Mouse (Mus musculus) frontal cortex, adult (tissue): ENCODE data around the gene Gm20388.

Experiments used
- ATAC-seq: cut with Nextera tagmentation; 2 replicates; pipeline ENCODE4 v1.9.2; 2017; ENCODE audit warnings: mild to moderate bottlenecking, moderate library complexity, mixed read lengths; ENCODE audit not compliant: low TSS enrichment

The Gm20388 gene

DNA sequence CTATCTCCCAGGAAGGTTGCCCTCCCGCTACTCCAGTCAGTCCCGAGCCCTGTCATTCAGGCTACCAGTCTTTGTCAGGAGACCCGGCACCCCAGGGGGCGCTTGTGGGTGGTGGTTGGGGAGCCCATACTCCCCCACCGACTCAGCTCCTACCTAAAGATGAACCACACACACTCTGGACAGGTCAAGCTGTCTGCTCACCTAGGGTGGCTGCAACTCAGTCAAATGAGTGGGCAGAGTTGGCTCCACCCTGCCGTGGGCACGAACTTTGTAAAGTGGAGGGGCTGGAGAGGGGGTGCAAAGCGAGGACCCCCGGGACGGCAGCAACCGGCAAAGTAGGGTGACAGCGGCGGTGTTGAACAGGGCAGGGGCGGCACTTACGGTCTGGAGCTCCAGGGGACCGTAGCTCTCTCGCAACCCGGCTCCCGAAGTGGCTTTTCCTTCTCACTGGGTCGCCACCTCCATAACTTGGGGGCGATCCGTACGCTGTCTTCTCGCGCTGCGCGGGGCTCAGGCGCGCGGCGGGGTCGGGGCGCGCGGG is 2766.9 kb downstream of the Gm20388 start:
- peak; percentile 3; the same call in 1 of the 2 replicates for ATAC-seq

DNA sequence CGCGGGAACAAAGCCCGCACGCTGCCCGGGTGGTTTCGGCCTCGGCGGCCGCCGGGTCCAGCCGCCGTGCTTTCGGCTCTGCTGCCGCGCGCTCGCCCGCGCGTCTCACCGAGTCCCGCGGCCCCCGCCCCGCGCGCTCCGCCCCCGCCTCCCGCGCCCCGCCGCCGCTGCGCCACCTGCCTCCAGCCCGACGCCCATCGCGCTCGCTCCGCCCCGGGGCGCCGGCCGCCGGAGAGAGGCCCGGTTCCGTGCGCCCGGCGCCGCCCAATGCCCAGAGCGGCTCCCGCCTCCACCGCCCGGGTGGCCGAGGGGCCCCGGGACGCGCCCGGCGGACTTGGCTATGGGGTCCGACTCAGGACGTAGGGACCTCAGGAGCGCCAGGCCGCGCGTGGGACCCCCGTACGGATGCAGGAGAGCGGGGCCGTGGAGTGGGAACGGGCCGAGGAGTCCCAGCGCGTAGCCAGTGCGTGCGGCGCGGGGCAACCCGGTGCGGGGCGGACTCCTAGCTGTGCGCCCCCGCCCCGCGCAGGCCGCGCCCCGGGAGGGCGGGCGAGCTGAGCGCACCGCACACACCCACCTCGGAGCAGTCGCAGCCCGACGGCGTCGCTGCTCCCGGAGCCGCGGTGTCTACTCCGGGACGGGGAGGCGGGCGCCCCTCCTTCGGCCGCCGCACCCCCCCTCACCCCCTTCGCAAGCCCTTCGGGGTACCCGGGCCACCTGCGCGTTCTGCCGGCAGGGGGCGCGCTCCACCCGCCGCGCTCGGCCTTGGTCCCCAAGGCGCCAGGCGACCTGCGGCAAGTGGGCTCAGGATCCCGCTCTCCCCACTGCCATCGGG is 2767.6 kb downstream of the Gm20388 start:
- ATAC-seq: peak; percentile 50

GRCm38 (mm10) chr8:122678896-122679210 is 2768.2 kb downstream of the Gm20388 start:
- ATAC-seq: 0 out of 2 replicates have a peak, but pooled peaks have one; percentile 4

DNA sequence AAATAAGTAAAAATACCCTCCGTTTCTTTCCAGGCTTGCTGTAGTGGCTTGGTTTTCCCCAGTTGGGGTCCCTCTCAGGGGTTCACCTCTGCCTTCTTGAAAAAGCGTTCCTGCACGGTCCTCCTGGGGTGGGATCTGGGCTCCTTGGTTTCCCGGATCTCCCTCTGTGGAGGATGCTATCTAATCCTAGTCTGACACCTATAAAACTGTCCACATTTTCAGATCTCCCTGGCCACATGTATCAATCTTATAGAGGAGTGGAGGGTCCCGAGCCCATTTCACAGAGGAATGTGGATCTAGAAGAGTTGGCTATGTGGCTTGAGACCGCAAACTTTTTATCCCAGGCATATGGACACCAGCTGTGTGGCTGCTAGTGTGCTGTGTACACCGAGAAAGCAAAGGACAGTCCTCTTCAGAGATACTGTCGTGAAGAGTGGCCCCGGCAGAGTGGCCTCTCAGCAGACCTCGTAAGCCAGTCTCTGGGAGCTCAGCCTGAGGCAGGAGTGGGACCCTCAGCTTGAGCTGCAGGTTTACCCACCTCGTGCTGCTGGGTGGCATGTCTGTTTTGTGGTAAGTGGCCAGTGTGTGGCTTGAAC is 2768.8 kb downstream of the Gm20388 start:
- no peak for ATAC-seq

DNA sequence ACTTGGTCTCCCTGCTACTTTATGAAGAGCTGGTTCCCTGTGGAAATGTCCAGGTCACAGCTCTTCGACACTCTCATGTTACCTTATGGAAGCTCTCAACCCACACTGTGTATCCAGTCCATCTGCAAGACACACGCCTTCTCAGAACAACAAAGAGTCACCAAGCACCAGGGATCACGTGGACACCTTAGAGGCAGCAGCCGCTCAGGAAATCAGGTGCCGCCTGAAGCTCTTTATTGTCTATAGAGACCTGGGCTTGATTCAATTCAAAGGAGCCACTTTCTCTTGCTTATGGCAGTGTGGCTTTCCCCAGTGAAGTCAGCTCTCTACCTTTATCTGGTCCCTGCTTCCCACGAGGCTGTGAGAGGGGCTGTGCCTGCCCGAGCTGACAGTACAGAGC is 2769.5 kb downstream of the Gm20388 start:
- ATAC-seq: no peak

- no peak for ATAC-seq
Measured at GRCm38 (mm10) chr8:122682820-122683219, 2772.2 kb downstream of the Gm20388 start.

GRCm38 (mm10) chr8:122685097-122685861 is 2774.6 kb downstream of the Gm20388 start:
- ATAC-seq: no peak

DNA sequence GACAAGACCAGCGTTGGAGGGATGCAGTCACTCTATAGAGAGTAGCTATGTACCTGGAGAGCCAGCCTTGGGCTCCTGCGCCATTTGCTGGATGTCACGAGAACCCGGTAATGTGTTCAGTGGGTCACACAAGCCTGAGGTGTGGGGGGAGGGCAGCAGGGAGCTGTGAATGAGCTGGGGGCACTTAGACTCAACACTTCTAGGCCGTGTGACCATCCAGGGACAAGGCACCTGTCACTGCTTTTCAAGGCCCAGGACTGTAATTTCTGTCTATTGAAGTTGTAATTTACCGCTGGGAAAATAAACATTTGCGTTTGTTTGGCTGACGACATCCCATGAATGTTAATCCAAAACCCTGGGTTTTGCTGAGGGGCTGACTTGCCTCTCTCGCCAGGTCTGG is 2776.2 kb downstream of the Gm20388 start:
- no peak for ATAC-seq

GRCm38 (mm10) chr8:122689315-122689714 is 2778.7 kb downstream of the Gm20388 start:
- ATAC-seq: no peak

GRCm38 (mm10) chr8:122691018-122691417 is 2780.4 kb downstream of the Gm20388 start:
- no peak for ATAC-seq

DNA sequence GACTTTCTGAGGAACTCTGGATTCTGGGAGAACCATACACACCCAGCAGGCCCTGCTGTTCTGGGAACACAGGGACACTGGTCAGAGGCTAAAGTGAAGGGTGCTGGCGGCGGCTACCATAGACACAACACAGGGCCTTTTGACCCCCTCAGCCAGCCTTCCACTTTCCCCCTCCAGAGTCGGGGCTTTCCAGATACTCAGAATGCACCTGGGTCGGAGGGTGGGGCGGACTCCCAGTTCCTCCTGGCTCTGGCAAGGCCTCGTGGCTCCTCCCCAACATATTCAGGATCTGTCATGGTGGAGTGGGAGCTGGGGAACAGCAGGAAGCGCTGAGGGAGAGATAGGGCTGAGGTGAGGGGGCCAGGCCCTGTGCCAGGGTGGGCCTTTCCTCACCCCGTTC is 2781.5 kb downstream of the Gm20388 start:
- ATAC-seq: no peak

DNA sequence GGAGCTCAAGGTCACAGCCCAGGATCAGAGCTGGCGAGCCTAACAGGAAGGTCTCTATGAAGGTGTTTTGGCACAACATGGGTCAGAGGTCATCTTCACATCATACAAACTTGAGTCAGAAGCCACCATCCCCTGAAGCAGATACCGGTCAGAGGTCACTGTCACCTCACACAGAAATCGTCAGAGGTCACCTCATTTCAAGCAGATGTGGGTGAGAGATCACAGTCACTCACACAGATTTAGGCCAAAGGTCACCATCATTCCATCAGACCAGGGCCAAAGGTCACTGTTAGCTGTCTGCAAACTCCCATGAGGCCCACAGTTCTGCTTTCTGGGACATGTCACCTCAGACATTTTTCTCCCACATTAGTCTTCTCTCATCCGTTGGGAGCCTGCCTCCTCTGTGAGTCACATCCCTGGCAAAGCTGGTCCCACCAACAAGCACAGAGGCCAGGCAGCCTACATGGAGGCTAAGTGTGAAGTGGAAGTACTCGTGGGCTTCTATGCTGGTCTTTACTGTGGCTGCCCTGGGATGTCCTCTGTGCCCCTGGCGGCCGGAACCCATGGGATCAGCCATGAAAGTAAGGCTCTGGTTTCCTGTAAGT is 2784.9 kb downstream of the Gm20388 start:
- ATAC-seq: peak; percentile 85

DNA sequence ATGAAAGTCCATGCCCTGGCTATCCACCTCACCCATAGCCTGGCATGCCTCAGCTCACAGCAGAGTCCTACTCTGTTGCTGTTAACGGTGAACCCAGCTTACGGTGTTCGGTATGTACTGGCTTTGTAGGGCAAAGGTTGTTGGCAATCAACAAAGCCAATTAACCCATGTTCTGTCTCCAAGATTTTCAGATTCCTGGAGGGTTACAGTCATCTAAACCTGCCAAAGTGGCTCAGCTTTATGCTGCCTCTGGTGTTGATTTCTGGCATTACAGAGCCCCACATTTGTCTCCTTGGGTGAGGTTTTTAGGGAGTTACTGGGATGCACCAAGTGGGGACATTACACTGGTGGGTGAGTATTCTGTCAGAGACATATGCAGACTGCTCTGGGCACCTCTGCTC is 2786.5 kb downstream of the Gm20388 start:
- ATAC-seq: peak; percentile 55

DNA sequence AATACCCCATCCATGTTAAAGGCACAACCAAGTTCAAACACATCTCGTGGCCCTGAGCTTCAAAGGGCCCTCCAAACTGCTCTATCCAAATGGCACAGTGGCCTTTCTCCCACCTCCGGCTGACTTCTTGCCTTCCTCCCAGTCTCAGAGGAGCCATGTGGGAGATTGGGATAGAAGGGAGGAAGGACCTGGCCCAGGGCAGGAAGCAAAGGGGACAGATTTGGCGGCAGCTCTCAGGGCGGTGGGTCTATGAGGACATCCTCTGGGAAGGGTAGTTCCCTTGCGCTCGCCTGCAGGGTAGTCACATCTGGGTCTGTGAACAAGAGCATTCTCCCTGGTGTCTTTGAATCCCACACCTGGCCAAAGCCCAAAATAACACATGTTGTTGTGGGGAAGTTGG is 2786.9 kb downstream of the Gm20388 start:
- no peak for ATAC-seq

DNA sequence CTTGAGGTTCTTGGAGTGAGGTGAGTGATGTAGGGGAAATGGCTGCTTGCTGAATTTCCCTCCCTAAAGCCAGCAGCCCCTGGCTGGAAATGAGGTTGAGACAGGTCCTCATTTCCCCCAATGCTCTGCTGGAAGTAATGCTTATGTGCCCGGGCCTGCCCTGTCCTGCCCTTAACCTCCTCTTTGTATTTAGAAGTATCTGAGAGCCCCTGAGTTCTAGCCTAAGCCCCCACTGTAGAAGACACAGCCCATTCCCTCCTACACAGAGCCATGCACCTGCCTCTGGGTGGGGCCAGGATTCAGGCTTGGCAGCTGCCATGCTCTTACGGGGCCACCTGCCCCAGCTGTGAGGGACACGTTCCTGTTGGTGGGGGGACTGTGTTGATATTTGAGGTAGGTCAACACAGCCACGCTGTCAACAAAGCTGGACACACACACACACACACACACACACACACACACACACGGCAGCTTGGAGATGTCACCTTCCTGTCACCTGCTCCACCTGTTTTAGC is 2787.7 kb downstream of the Gm20388 start:
- ATAC-seq: no peak

DNA sequence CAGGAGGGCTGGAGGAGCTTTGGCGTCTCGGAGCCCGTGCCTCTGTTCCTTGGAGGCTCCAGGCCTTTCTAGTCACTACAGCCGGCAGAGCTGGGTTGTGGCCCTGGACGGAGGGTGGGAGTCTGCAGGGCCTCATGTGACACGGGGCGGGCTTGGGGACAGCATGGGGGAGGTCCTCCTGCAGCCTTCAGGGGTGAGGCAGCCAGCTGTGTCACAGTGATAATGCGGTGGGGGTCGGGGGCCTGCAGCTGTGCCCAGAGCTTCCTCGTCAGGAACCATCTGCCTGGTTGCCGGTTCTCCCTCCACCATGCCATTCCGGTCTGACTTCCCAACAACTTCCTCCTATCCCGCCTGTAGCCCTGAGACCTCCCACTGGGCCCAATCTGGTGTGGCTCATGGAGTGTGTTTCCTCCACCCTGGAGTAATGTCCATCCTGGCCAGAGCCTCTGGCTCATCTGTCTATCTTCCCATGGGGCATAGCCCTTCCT is 2788.4 kb downstream of the Gm20388 start, which contains the start of gene Cbfa2t3:
Cbfa2t3 (minus strand) TSS at position 105 of the 488 bp plus-strand sequence.
- ATAC-seq: no peak

- ATAC-seq: no peak
Measured at GRCm38 (mm10) chr8:122700628-122701027, 2790.0 kb downstream of the Gm20388 start.

DNA sequence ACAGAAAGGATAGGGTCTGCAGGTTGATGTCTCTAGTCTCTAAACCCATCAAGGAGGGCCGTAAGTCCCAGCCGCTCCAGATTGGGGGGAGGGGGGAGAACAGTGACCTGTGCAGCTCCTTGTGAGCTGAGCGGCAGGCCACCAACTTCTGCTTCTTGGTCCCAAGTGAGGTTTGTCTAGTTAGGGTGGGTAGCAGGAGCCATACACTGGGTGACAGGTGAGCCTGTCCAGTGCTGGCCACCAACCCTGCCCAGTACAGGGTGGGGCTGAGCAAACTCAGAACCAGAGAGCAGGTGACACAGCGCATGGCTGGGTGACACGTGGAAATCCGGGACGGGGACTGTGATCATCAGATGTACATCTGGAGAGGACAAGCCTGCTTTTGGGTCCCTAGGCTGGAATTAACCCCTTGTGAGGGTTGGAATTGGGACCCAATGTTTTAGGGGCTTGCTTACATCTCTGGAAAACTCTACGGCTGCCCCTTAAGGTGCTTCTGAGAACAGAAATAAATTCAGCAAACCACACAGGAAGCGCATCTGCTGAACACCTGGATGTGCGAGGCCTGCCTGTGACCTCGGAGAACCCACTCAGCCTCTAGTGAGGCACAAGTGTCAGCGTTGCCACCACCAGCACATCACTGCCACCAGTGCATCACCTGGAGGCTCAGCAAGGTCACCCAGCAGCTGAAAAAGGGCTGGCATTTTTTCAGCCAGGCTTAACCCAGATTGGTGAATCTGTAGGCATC is 2791.0 kb downstream of the Gm20388 start:
- no peak for ATAC-seq

DNA sequence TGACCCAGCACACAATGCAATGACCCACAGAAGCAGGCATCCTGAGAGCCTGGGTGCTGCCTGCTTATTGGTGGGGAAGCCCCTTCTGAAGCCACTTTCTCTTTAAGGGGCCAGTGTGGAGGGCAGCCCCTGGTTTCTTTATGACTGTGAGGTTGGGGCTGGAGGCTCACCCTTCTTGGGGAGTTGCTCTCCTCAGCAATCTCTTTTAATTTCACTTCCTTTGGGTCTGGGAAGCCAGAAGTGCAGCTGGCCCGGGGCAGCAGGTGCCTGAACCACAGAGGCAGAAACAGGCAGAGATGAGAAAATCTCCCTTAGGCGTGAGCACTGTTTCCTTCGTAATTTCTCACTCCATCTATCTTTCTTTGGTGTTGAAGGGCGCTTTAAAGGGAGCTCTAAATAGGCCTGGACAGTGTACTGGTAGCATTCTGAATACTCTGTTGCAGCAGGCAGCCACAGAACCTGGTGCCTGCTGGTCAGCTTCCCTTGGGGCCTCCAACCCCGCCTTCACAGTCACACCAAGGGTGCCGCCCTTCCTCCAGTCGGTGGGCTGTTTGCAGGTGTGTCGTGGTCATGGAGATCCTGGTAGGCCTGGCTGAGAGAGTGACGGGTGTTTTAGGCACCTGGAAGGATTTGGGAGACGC is 2791.8 kb downstream of the Gm20388 start:
- no peak for ATAC-seq

- no peak for ATAC-seq
Measured at GRCm38 (mm10) chr8:122702957-122703356, 2792.3 kb downstream of the Gm20388 start.
